Mouse (Mus musculus) spleen, postnatal 10 days (tissue): ENCODE data around the gene Gga2.

ENCODE experiments used
- DNase-seq, 2 experiments: peaks; one replicate each; pipeline ENCODE4 v3.0.0; 2021 to 2022; ENCODE audit warnings: low spot score in 2 of 2

The Gga2 gene

DNA sequence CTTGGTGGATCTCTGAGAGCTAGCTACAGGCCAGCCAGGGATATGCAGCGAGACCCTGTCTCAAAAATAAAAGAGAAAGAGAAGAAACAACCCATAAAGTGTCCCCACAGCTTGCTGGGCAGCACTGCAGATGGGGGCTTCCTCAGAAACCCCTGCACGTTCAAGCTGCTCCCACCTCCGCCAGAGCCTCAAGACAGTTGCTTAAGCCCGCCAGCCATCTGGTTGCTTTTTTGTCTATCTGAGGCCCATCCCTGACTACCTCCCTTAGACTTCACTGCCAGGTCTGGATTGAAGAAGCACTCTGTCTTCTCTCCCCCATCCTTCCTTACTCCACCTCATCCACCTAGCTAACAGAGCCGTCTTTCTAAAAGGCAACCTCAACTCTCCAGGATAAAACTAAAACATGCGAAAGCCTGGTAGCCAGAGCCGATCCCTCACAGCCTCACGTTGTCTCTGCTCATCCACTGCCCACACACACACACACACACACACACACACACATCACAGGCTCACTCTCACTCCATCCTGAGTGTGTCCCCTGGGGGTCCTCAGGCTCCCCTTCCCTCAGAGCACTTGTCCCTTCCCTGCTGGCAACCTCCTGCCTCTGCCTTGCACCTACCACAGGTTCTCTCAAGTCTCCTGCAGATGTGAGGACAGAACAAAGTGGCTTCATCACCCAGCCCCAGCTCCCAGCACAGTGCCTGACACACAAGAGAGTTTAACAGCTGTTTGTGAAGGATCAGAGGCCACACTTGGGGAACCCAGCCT, 82.7 kb downstream of the Gga2 start:
- no peak for DNase-seq

- DNase-seq: no peak
Observed at GRCm38 (mm10) chr7:121936861-121937630, 84.0 kb downstream of the Gga2 start.
